Mouse (Mus musculus) thymus, adult 2 months (tissue): ENCODE measurements around the gene Dlg3. TPM values are rescaled to one million over a fixed set of nuclear protein-coding genes. Genes with fewer than 3 reads are reported as not detected.

Experiments used
- DNase-seq: peaks from one replicate; pipeline ENCODE4 v3.0.0; 2021
- H3K27ac ChIP-seq: fragments of 200-500 bp; 2 replicates; pipeline ENCODE4 v1.5.1; 2012; ENCODE audit warnings: low read length, control low read depth; ENCODE audit not compliant: control insufficient read depth, insufficient read depth
- H3K27me3 ChIP-seq: fragments of 200-500 bp; 2 replicates; pipeline ENCODE4 v1.6.1; 2012; ENCODE audit warnings: mild to moderate bottlenecking, low read length, moderate library complexity, mixed read lengths; ENCODE audit not compliant: control insufficient read depth, insufficient read depth
- H3K36me3 ChIP-seq: fragments of 200-500 bp; 2 replicates; pipeline ENCODE4 v1.6.1; 2012; ENCODE audit warnings: mild to moderate bottlenecking, low read length, moderate library complexity; ENCODE audit not compliant: control insufficient read depth, insufficient read depth
- H3K4me1 ChIP-seq: fragments of 200-500 bp; replicated peaks from 2 replicates; pipeline ENCODE4 v1.6.1; 2012; ENCODE audit warnings: low read length; ENCODE audit not compliant: control insufficient read depth, insufficient read depth
- H3K4me3 ChIP-seq: fragments of 200-500 bp; 2 replicates; pipeline ENCODE4 v1.5.1; 2012; ENCODE audit warnings: mild to moderate bottlenecking, low read length, control low read depth, moderate library complexity; ENCODE audit not compliant: control insufficient read depth, insufficient read depth
- CTCF ChIP-seq: fragments of 200-500 bp; IDR thresholded peaks from 2 replicates; pipeline ENCODE4 v1.5.1; 2012; ENCODE audit warnings: mild to moderate bottlenecking, control low read depth, low read length, moderate library complexity, borderline replicate concordance; ENCODE audit not compliant: control insufficient read depth, poor library complexity, insufficient read depth; ENCODE audit errors: extremely low read depth
- POLR2A ChIP-seq: fragments of 200-500 bp; IDR thresholded peaks from 2 replicates; pipeline ENCODE4 v1.6.1; 2012; ENCODE audit warnings: mild to moderate bottlenecking, low read length, control low read depth, moderate library complexity; ENCODE audit not compliant: control insufficient read depth, poor library complexity, insufficient read depth; ENCODE audit errors: extremely low read depth
- WGBS: fragments of 180-500 bp; shearing (Covaris S2); methylation state at CpG from one replicate; pipeline ENCODE4 v1.1.7; 2018; 5-methylcytosine and 5-hydroxymethylcytosine counted together
- polyA plus RNA-seq: library from polyadenylated mRNA; depleted of rRNA; stranded (reverse); fragments of >200 nt; gene quantifications from 2 replicates; pipeline ENCODE4 v1.2.3, GENCODE M21; 2012

The Dlg3 gene
- polyA plus RNA-seq, 1 experiment: 10.2 TPM

DNA sequence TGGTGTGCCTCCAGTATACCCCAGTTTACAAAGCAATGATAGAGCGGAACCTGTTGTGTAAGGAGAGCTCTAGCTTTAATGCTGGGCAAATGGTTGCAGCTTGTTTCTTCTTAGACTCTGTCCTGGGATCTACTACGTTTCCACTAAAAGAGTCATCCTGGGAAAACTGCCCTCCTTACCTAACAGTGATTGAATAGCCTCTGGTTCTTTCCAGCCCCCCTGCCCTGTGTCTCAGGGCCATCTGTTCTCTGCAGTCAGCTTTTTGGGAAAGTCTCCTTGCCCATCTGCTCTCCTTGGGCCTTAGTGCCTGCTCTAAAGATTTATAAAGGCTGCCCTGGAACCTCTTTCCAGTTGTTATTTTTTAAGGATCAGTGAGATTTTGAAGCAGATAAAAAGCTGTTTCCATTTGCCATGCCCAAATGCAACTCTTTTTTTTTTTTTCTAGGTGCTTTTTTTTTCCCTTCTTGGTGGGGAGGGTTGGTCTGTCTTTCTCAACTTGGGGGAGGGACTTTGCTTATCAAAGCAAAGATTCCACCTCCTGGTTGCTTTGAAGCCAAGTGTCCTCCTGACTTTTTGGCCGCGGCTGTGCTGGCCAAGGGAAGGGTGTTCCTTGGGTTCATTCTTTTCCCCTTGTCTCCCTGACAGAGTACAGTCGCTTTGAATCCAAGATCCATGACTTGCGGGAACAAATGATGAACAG is 28.7 kb downstream of the Dlg3 start:
- H3K4me3 ChIP-seq: no peak overlapping the region
- TF ChIP-seq CTCF (no peak), POLR2A (no peak)
- WGBS: 95% methylated on average over 6 of the region's 6 CpGs
- no peaks in the 10 kb centered on the region for H3K36me3 ChIP-seq
- H3K27ac ChIP-seq: no peak overlapping the region
- no peaks in the 10 kb centered on the region for H3K4me1 ChIP-seq
- DNase-seq: no peak
- H3K27me3 ChIP-seq: no peaks in the 10 kb centered on the region

DNA sequence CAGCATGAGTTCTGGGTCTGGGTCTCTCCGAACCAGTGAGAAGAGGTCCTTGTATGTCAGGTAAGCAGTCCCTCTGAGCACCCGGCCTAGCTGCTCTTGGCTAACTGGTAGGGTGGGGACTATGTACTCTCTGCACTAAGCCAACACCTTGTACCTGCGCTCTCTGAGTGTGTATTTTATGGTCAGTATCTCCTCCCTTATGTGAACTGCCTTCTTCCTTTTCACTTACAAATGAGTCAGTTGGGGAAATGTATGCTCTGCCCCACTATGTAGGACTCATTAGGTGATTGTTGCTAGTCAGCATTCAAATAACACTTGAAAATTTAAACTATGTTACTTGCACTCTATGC is 29.2 kb downstream of the Dlg3 start:
- DNase-seq: no peak
- H3K27ac ChIP-seq: no peak overlapping the region
- no peak overlapping the region for H3K4me3 ChIP-seq
- WGBS: 100% methylated on average over 3 of the region's 3 CpGs
- no peaks in the 10 kb centered on the region for H3K36me3 ChIP-seq
- TF ChIP-seq CTCF (no peak), POLR2A (no peak)
- no peaks in the 10 kb centered on the region for H3K4me1 ChIP-seq
- H3K27me3 ChIP-seq: no peaks in the 10 kb centered on the region

DNA sequence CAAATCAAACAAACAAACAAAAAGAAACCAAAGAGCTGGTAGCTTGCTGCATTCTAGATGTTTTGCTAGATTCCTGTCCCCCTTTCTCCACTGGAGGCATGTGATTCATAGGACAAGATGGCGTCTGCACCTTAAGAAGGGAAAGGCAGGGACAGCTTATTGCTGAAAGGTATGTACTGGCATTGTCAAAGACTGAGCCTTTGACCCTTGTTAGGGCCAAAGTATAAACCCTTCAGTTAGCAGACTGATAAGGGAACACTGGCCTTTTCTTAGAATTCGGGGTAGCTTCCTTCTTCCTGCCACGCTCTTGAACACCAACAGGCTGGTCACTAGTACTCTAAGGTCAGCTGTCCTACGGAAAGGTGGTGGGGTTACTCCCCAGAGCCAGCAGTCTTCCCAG is 29.8 kb downstream of the Dlg3 start:
- no peak overlapping the region for H3K27ac ChIP-seq
- 92% methylated on average over 4 of the region's 4 CpGs for WGBS
- H3K4me3 ChIP-seq: no peak overlapping the region
- no peaks in the 10 kb centered on the region for H3K36me3 ChIP-seq
- no peaks in the 10 kb centered on the region for H3K27me3 ChIP-seq
- H3K4me1 ChIP-seq: no peaks in the 10 kb centered on the region
- DNase-seq: no peak
- TF ChIP-seq POLR2A: no peak
- no peak for TF ChIP-seq CTCF

DNA sequence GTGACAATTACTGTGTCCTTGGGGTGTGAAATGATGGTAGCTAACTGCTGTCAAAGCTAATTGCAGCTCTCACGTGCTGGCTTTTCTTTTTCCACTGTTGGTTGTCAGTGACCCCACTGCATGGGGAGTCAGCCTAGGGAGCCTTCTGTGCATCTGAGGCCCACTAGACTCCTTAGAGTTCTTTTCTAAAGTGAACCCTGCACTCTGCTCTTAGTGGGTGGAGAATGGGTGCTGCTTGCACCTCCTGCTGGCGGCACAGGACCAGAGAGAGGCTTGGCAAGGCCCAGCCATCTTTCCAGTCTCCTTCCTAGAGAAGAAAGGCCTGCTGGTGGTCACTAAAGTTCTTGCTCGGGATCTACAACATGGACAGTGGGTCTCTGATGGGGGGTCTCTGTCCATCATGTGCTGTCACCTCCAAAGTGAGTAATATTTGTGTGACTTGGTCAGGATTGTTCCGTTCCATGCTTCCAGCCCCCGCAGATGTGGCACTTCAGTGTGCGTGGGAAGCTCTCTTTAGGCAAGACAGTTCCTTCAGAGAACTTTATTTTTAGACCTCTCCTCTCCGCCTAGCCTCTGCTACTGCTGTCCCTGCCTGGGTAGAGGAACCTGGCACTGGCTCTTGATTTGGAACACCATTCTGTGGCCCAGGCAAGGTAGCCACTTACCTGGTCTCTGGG is 30.5 kb downstream of the Dlg3 start:
- no peak overlapping the region for H3K4me3 ChIP-seq
- no peaks in the 10 kb centered on the region for H3K27me3 ChIP-seq
- WGBS: 98% methylated on average over 7 of the region's 7 CpGs
- no peaks in the 10 kb centered on the region for H3K36me3 ChIP-seq
- no peak for TF ChIP-seq CTCF
- no peak for TF ChIP-seq POLR2A
- DNase-seq: no peak
- H3K27ac ChIP-seq: no peak overlapping the region
- no peaks in the 10 kb centered on the region for H3K4me1 ChIP-seq

DNA sequence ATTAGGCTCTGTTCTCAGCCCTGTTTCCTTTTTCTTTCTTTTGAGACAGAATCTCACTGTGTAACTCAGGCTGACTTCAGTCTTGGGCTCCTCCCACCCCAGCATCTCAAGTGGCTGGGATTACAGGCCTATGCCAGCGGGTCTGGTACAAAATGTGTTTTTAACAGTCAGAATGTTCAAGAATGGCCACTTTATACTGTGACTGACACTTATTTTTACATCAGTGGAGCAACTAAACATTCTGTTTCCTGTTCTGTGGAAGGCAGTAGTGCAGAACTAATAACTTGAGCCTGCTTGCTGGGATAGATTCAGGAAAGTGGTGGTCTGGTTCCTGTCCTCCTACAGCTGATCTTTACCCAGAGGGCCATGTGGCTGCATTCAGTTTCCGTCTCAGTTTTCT is 33.1 kb downstream of the Dlg3 start:
- H3K27ac ChIP-seq: no peak overlapping the region
- 53% methylated on average over 2 of the region's 2 CpGs for WGBS
- TF ChIP-seq POLR2A: no peak
- no peak for TF ChIP-seq CTCF
- no peak overlapping the region for H3K4me3 ChIP-seq
- no peaks in the 10 kb centered on the region for H3K4me1 ChIP-seq
- no peak for DNase-seq
- H3K27me3 ChIP-seq: no peaks in the 10 kb centered on the region
- H3K36me3 ChIP-seq: no peaks in the 10 kb centered on the region

DNA sequence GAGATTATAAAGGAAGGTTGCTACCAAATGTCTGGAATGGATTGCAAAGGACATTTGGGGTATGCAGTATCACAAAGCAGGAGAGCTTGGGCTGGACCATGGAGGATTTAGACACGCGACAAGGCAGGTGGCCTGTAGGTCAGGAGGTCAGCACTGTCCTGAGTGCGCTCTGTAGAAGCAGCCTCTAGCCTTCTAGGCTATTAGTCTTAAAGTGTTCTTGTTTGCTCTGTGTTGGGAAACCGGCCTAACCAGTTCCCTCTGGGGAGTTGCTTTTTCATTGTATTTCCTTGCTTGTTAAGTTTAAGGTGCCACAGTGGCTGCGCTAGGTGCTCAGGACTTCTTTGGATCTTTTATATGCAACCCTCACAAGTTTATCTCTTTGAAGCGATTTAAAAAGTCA is 34.5 kb downstream of the Dlg3 start:
- WGBS: 91% methylated on average over 6 of the region's 6 CpGs
- no peak for DNase-seq
- no peak overlapping the region for H3K4me3 ChIP-seq
- no peaks in the 10 kb centered on the region for H3K27me3 ChIP-seq
- peaks cover 2% of the 10 kb centered on the region; the same call in 1 of the 2 replicates for H3K36me3 ChIP-seq
- no peak overlapping the region for H3K27ac ChIP-seq
- no peaks in the 10 kb centered on the region for H3K4me1 ChIP-seq
- TF ChIP-seq CTCF (no peak), POLR2A (no peak)
